Mouse (Mus musculus) olfactory bulb, adult 2 months (tissue): ENCODE measurements around the gene Mdfi.

Source experiments
- CTCF ChIP-seq: fragments of 200-500 bp; IDR thresholded peaks from 2 replicates; pipeline ENCODE4 v1.5.1; 2012; ENCODE audit warnings: low read depth, mild to moderate bottlenecking, low read length, moderate library complexity; ENCODE audit not compliant: insufficient read depth
- POLR2A ChIP-seq: fragments of 200-500 bp; IDR thresholded peaks from 2 replicates; pipeline ENCODE4 v1.6.1; 2012; ENCODE audit warnings: mild to moderate bottlenecking, low read depth, low read length, moderate library complexity; ENCODE audit not compliant: insufficient read depth

DNA sequence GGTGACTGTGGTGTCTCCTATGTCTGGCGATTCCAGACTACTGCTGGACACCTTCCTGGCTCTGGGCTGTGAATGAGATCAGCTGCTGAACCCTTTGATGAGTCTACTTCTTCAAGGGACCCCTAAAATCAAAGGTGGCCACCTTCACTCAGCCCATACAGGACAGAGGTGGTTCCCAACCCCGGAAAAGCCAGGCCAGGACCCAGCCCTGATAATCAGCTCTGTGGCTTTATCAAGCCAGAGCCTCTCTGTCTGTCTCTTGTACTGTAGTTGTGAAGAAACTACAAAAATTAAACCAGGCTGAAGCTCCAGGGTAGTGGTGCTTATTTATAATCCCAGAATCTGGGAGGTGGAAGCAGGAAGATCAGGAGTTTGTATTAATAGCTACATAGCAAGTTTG lies 57.4 kb downstream of the Mdfi start:
- no peak for TF ChIP-seq CTCF
- no peak for TF ChIP-seq POLR2A
